Mouse (Mus musculus): Measurements from ENCODE around the gene Mmgt2.

- no peak for TF ChIP-seq CTCF (IDR thresholded peaks at IDR 0.05; ENCODE audit: control insufficient read depth, insufficient read depth, insufficient replicate concordance, low read depth, low read length)
- TF ChIP-seq POLR2A (IDR thresholded peaks at IDR 0.05; ENCODE audit: control insufficient read depth, low read depth, low read length) = no peak
Observed at GRCm38 (mm10) chr11:62640378-62640777, 8.1 kb upstream of the Mmgt2 start.
